Mouse (Mus musculus) limb, embryonic 10.5 days (tissue): ENCODE results near the gene Pts. TPM values are rescaled to one million over a fixed set of nuclear protein-coding genes. Genes with fewer than 3 reads are reported as not detected.

Source experiments
- DNase-seq: peaks from one replicate; pipeline ENCODE4 v3.0.0-alpha.2; 2017; ENCODE audit warnings: low spot score
- H3K27ac ChIP-seq: fragments of 300-500 bp; sonication (generic); 2 replicates; pipeline ENCODE4 v1.5.1; 2016; ENCODE audit warnings: mild to moderate bottlenecking
- H3K27me3 ChIP-seq: fragments of 300-500 bp; sonication (generic); 2 replicates; pipeline ENCODE4 v1.6.1; 2016; ENCODE audit warnings: low read depth, mild to moderate bottlenecking; ENCODE audit not compliant: poor library complexity, severe bottlenecking
- H3K36me3 ChIP-seq: fragments of 300-500 bp; sonication (generic); 2 replicates; pipeline ENCODE4 v1.6.1; 2016; ENCODE audit warnings: mild to moderate bottlenecking, moderate library complexity
- H3K4me1 ChIP-seq: fragments of 300-500 bp; sonication (generic); 2 replicates; pipeline ENCODE4 v1.6.1; 2016
- H3K4me3 ChIP-seq: fragments of 300-500 bp; sonication (generic); 2 replicates; pipeline ENCODE4 v1.5.1; 2016; ENCODE audit warnings: mild to moderate bottlenecking, moderate library complexity
- H3K9me3 ChIP-seq: fragments of 300-500 bp; sonication (generic); replicated peaks from 2 replicates; pipeline ENCODE4 v1.6.1; 2016; ENCODE audit warnings: mild to moderate bottlenecking
- WGBS: fragments of 180-500 bp; shearing (Covaris S2); methylation state at CpG from one replicate; pipeline ENCODE4 v1.1.7; 2016; 5-methylcytosine and 5-hydroxymethylcytosine counted together
- polyA plus RNA-seq: library from polyadenylated mRNA; unstranded; fragments of >200 nt; fragmentation: Nextera tagmentation; extraction: Ambion mirVana; gene quantifications from 2 replicates; pipeline ENCODE4 v1.2.1, GENCODE M21; 2016

Gene Pts
- polyA plus RNA-seq, 1 experiment from 2014 or later: 59.2 TPM

GRCm38 (mm10) chr9:50548936-50549335, 20.4 kb upstream of the Pts start:
- no peak for DNase-seq
- no peaks in the 10 kb centered on the region for H3K27me3 ChIP-seq
- no peaks in the 10 kb centered on the region for H3K9me3 ChIP-seq
- no peak overlapping the region for H3K4me3 ChIP-seq
- WGBS: 92% methylated on average over 4 of the region's 4 CpGs
- H3K27ac ChIP-seq: no peak overlapping the region
- no peaks in the 10 kb centered on the region for H3K36me3 ChIP-seq
- no peaks in the 10 kb centered on the region for H3K4me1 ChIP-seq

GRCm38 (mm10) chr9:50547859-50548478, 19.4 kb upstream of the Pts start:
- no peaks in the 10 kb centered on the region for H3K9me3 ChIP-seq
- no peaks in the 10 kb centered on the region for H3K36me3 ChIP-seq
- no peak for DNase-seq
- H3K27me3 ChIP-seq: no peaks in the 10 kb centered on the region
- H3K4me1 ChIP-seq: no peaks in the 10 kb centered on the region
- 38% methylated on average over 5 of the region's 5 CpGs for WGBS
- no peak overlapping the region for H3K27ac ChIP-seq
- no peak overlapping the region for H3K4me3 ChIP-seq

GRCm38 (mm10) chr9:50542401-50542800, 13.9 kb upstream of the Pts start:
- Histone ChIP-seq H3K27ac (no peak overlapping the region), H3K4me3 (no peak overlapping the region), H3K4me1 (peaks cover 7% of the 10 kb centered on the region; the same call in 1 of the 2 replicates), H3K9me3 (no peaks in the 10 kb centered on the region), H3K27me3 (no peaks in the 10 kb centered on the region), H3K36me3 (no peaks in the 10 kb centered on the region)
- DNase-seq: no peak
- WGBS: 82% methylated on average over 9 of the region's 9 CpGs

GRCm38 (mm10) chr9:50540170-50540569, 11.6 kb upstream of the Pts start:
- Histone ChIP-seq H3K9me3 (no peaks in the 10 kb centered on the region), H3K27ac (no peak overlapping the region), H3K36me3 (no peaks in the 10 kb centered on the region), H3K4me1 (peaks cover 7% of the 10 kb centered on the region; the same call in 1 of the 2 replicates), H3K4me3 (no peak overlapping the region), H3K27me3 (no peaks in the 10 kb centered on the region)
- WGBS: 81% methylated on average over 7 of the region's 7 CpGs
- no peak for DNase-seq

- H3K36me3 ChIP-seq: no peaks in the 10 kb centered on the region
- H3K27me3 ChIP-seq: no peaks in the 10 kb centered on the region
- 67% methylated on average over 4 of the region's 4 CpGs for WGBS
- H3K4me1 ChIP-seq: peaks cover 7% of the 10 kb centered on the region; the same call in 1 of the 2 replicates
- H3K4me3 ChIP-seq: no peak overlapping the region
- H3K9me3 ChIP-seq: no peaks in the 10 kb centered on the region
- no peak overlapping the region for H3K27ac ChIP-seq
- DNase-seq: no peak
Measured at GRCm38 (mm10) chr9:50537295-50537694, 8.8 kb upstream of the Pts start.

- H3K4me3 ChIP-seq: no peak overlapping the region
- no peak for DNase-seq
- H3K36me3 ChIP-seq: no peaks in the 10 kb centered on the region
- no peak overlapping the region for H3K27ac ChIP-seq
- no peaks in the 10 kb centered on the region for H3K27me3 ChIP-seq
- H3K4me1 ChIP-seq: peaks cover 7% of the 10 kb centered on the region; the same call in 1 of the 2 replicates
- no peaks in the 10 kb centered on the region for H3K9me3 ChIP-seq
- WGBS: 89% methylated on average over 7 of the region's 7 CpGs
Measured at GRCm38 (mm10) chr9:50536603-50537135, 8.1 kb upstream of the Pts start.

GRCm38 (mm10) chr9:50535930-50536329, 7.4 kb upstream of the Pts start:
- H3K4me1 ChIP-seq: peaks cover 7% of the 10 kb centered on the region; the same call in 1 of the 2 replicates
- H3K27me3 ChIP-seq: no peaks in the 10 kb centered on the region
- no peaks in the 10 kb centered on the region for H3K9me3 ChIP-seq
- 89% methylated on average over 5 of the region's 5 CpGs for WGBS
- H3K36me3 ChIP-seq: no peaks in the 10 kb centered on the region
- H3K27ac ChIP-seq: no peak overlapping the region
- H3K4me3 ChIP-seq: no peak overlapping the region
- DNase-seq: no peak

- WGBS: 75% methylated on average over 3 of the region's 3 CpGs
- Histone ChIP-seq H3K4me1 (no peaks in the 10 kb centered on the region), H3K4me3 (no peak overlapping the region), H3K9me3 (no peaks in the 10 kb centered on the region), H3K27me3 (no peaks in the 10 kb centered on the region), H3K27ac (no peak overlapping the region), H3K36me3 (no peaks in the 10 kb centered on the region)
- no peak for DNase-seq
Measured at GRCm38 (mm10) chr9:50533791-50534190, 5.3 kb upstream of the Pts start.

GRCm38 (mm10) chr9:50533328-50533727, 4.8 kb upstream of the Pts start:
- no peak for DNase-seq

GRCm38 (mm10) chr9:50530890-50531289, 2.4 kb upstream of the Pts start:
- WGBS: 31% methylated on average over 2 of the region's 2 CpGs
- Histone ChIP-seq H3K36me3 (no peaks in the 10 kb centered on the region), H3K27me3 (no peaks in the 10 kb centered on the region), H3K27ac (no peak overlapping the region), H3K4me3 (no peak overlapping the region), H3K4me1 (peaks cover 14% of the 10 kb centered on the region), H3K9me3 (no peaks in the 10 kb centered on the region)
- DNase-seq: no peak

More at GRCm38 (mm10) chr9:50533328-50533727, 4.8 kb upstream of the Pts start:
- Histone ChIP-seq H3K4me1 (peaks cover 1% of the 10 kb centered on the region; the same call in 1 of the 2 replicates), H3K36me3 (no peaks in the 10 kb centered on the region), H3K27me3 (no peaks in the 10 kb centered on the region), H3K4me3 (no peak overlapping the region), H3K27ac (no peak overlapping the region), H3K9me3 (no peaks in the 10 kb centered on the region)
- WGBS: 84% methylated on average over 11 of the region's 11 CpGs

GRCm38 (mm10) chr9:50527860-50528259, 664 bp downstream of the Pts start:
- WGBS: 53% methylated on average over 7 of the region's 7 CpGs
- H3K27ac ChIP-seq: peak overlapping the region; percentile 92; the same call in 1 of the 2 replicates
- no peaks in the 10 kb centered on the region for H3K27me3 ChIP-seq
- H3K36me3 ChIP-seq: 0 out of 2 replicates have a peak, but pooled peaks cover 6% of the 10 kb centered on the region
- H3K4me1 ChIP-seq: peaks cover 14% of the 10 kb centered on the region
- DNase-seq: no peak
- peak overlapping the region; percentile 89 for H3K4me3 ChIP-seq
- H3K9me3 ChIP-seq: no peaks in the 10 kb centered on the region

- H3K4me1 ChIP-seq: peaks cover 14% of the 10 kb centered on the region
- 0 out of 2 replicates have a peak, but pooled peaks cover 8% of the 10 kb centered on the region for H3K36me3 ChIP-seq
- H3K9me3 ChIP-seq: no peaks in the 10 kb centered on the region
- no peak overlapping the region for H3K27ac ChIP-seq
- WGBS: 73% methylated on average over 5 of the region's 5 CpGs
- DNase-seq: no peak
- H3K4me3 ChIP-seq: no peak overlapping the region
- no peaks in the 10 kb centered on the region for H3K27me3 ChIP-seq
Measured at GRCm38 (mm10) chr9:50525585-50525984, 2.9 kb downstream of the Pts start.

- DNase-seq: no peak
- peaks cover 14% of the 10 kb centered on the region for H3K4me1 ChIP-seq
- H3K9me3 ChIP-seq: no peaks in the 10 kb centered on the region
- H3K36me3 ChIP-seq: 0 out of 2 replicates have a peak, but pooled peaks cover 8% of the 10 kb centered on the region
- 93% methylated on average over 5 of the region's 5 CpGs for WGBS
- no peaks in the 10 kb centered on the region for H3K27me3 ChIP-seq
- H3K4me3 ChIP-seq: no peak overlapping the region
- no peak overlapping the region for H3K27ac ChIP-seq
Measured at GRCm38 (mm10) chr9:50524936-50525335, 3.6 kb downstream of the Pts start.
